Mouse (Mus musculus) R1 (cell line): Measurements from ENCODE around the gene Usp24.

Experiments used
- DNase-seq: peaks from one replicate; pipeline ENCODE4 v3.0.0-alpha.2; 2018; ENCODE audit warnings: low read depth, low spot score

Usp24 gene

GRCm38 (mm10) chr4:106428616-106429015 lies 112.6 kb downstream of the Usp24 start:
- DNase-seq: no peak

- DNase-seq: peak; percentile 18
Measured at GRCm38 (mm10) chr4:106429106-106429505, 113.1 kb downstream of the Usp24 start.

GRCm38 (mm10) chr4:106430431-106430830 lies 114.4 kb downstream of the Usp24 start:
- DNase-seq: no peak

GRCm38 (mm10) chr4:106435426-106435825 lies 119.4 kb downstream of the Usp24 start:
- DNase-seq: no peak

- peak; percentile 74 for DNase-seq
Measured at GRCm38 (mm10) chr4:106436475-106436874, 120.5 kb downstream of the Usp24 start.

GRCm38 (mm10) chr4:106437207-106437606 lies 121.2 kb downstream of the Usp24 start:
- no peak for DNase-seq

GRCm38 (mm10) chr4:106438763-106439162 lies 122.8 kb downstream of the Usp24 start:
- DNase-seq: no peak

GRCm38 (mm10) chr4:106443182-106443581 lies 127.2 kb downstream of the Usp24 start:
- no peak for DNase-seq

GRCm38 (mm10) chr4:106449306-106449705 lies 133.3 kb downstream of the Usp24 start:
- DNase-seq: no peak

GRCm38 (mm10) chr4:106452401-106452800 lies 136.4 kb downstream of the Usp24 start:
- DNase-seq: no peak

- no peak for DNase-seq
Measured at GRCm38 (mm10) chr4:106453108-106453507, 137.1 kb downstream of the Usp24 start.

- DNase-seq: no peak
Measured at GRCm38 (mm10) chr4:106453516-106453915, 137.5 kb downstream of the Usp24 start.

GRCm38 (mm10) chr4:106454541-106454940 lies 138.5 kb downstream of the Usp24 start:
- DNase-seq: no peak

- DNase-seq: no peak
Measured at GRCm38 (mm10) chr4:106462016-106462415, 146.0 kb downstream of the Usp24 start.

GRCm38 (mm10) chr4:106462524-106462923 lies 146.5 kb downstream of the Usp24 start:
- no peak for DNase-seq

- DNase-seq: peak; percentile 28
Measured at GRCm38 (mm10) chr4:106463174-106463801, 147.3 kb downstream of the Usp24 start.

GRCm38 (mm10) chr4:106467420-106468110 lies 151.6 kb downstream of the Usp24 start:
- DNase-seq: no peak

- DNase-seq: no peak
Measured at GRCm38 (mm10) chr4:106470921-106471320, 154.9 kb downstream of the Usp24 start.

GRCm38 (mm10) chr4:106472335-106472734 lies 156.3 kb downstream of the Usp24 start:
- peak; percentile 76 for DNase-seq

GRCm38 (mm10) chr4:106474241-106474640 lies 158.2 kb downstream of the Usp24 start:
- peak; percentile 63 for DNase-seq

- no peak for DNase-seq
Measured at GRCm38 (mm10) chr4:106480545-106480944, 164.5 kb downstream of the Usp24 start.

GRCm38 (mm10) chr4:106483215-106483727 lies 167.3 kb downstream of the Usp24 start:
- no peak for DNase-seq

- no peak for DNase-seq
Measured at GRCm38 (mm10) chr4:106483831-106484230, 167.8 kb downstream of the Usp24 start.
